Mouse (Mus musculus): ENCODE measurements at regions not wholly inside any gene's neighbourhood (a gene's known extent, or its start where the extent isn't known, plus 50 kb on each side); places are given as distances from the start of the nearest gene placed in this dataset.

DNA sequence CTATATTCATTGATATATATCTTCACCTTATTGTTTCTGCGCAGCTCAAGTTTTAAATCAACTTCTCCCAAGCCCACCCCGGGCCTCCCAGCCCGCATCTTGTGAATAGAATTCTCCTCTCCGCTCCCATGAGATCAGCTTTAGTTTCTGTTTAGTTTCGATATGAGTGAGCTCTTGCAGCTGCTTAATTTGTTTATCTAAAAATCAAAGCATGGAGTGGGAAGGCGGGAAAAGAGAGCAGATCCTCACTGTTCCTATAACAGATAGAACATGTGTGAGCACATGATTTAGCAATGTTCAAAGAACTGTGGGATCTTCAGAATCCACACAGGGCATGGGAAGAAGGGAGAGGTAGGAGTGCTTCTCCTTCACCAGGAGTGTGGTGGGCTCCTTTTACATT lies 117.6 kb upstream of the Adamts3 start:
- H3K9me3 ChIP-seq (replicated peaks): no peaks in the 10 kb centered on the region

DNA sequence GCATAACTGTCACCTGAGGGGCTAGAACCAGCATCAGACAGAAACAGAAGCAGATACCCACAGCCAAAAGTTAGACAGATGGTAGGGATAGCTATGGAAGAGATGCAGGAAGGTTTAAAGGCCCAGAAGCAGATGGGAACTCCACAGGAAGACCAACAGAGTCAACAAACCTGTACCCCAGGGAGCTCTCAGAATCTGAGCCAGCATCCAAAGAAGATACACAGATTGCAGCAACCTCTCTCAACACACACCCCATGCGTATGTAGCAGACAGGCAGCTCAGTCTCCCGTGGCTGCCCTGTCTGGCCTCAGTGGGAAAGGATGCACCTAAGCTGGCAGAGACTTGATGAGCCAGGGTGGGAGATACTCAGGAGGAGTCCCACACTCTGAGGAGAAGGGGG lies 108.4 kb upstream of the Adamts3 start:
- H3K9me3 ChIP-seq (replicated peaks): no peaks in the 10 kb centered on the region
- H3K9ac ChIP-seq: no peak overlapping the region
- no peaks in the 10 kb centered on the region for H3K4me1 ChIP-seq
- no peak for ATAC-seq (ENCODE audit: low FRiP score)
- H3K4me2 ChIP-seq (replicated peaks): no peak overlapping the region
- H3K27ac ChIP-seq: no peak overlapping the region
- no peaks in the 10 kb centered on the region for H3K36me3 ChIP-seq
- H3K27me3 ChIP-seq: no peaks in the 10 kb centered on the region
- no peak overlapping the region for H3K4me3 ChIP-seq
- 67% methylated on average over 2 of the region's 2 CpGs for WGBS

More for the DNA sequence above, 117.6 kb upstream of the Adamts3 start:
- Histone ChIP-seq H3K27me3 (no peaks in the 10 kb centered on the region), H3K27ac (no peak overlapping the region), H3K4me1 (no peaks in the 10 kb centered on the region), H3K9ac (no peak overlapping the region), H3K4me2 (replicated peaks) (no peak overlapping the region), H3K36me3 (no peaks in the 10 kb centered on the region), H3K4me3 (no peak overlapping the region)
- WGBS: 88% methylated on average over 6 of the region's 6 CpGs
- no peak for ATAC-seq (ENCODE audit: low FRiP score)

DNA sequence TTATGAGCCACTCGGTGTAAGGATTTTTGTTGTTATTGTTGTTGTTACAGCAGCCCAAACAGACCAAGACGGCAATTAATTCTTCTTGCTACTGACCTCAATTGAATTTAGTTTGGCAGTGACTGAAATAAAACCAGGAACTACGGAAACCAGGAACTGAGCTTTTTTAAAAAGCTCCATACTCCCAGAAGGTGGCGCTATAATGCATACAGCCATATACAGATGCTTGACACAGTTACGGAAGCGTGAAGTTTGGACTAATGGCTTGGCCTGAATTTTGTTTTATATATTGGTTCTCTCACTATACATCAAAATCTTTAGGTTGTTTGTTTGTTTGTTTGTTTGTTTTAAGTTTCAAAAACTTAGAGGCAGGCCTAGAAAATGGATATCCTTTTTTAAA lies 98.5 kb upstream of the Adamts3 start:
- no peaks in the 10 kb centered on the region for H3K4me1 ChIP-seq
- H3K4me2 ChIP-seq (replicated peaks): no peak overlapping the region
- H3K27me3 ChIP-seq: no peaks in the 10 kb centered on the region
- no peak overlapping the region for H3K27ac ChIP-seq
- H3K36me3 ChIP-seq: no peaks in the 10 kb centered on the region
- no peak overlapping the region for H3K4me3 ChIP-seq
- no peaks in the 10 kb centered on the region for H3K9me3 ChIP-seq (replicated peaks)
- no peak for ATAC-seq (ENCODE audit: low FRiP score)
- 65% methylated on average over 6 of the region's 6 CpGs for WGBS
- H3K9ac ChIP-seq: no peak overlapping the region

DNA sequence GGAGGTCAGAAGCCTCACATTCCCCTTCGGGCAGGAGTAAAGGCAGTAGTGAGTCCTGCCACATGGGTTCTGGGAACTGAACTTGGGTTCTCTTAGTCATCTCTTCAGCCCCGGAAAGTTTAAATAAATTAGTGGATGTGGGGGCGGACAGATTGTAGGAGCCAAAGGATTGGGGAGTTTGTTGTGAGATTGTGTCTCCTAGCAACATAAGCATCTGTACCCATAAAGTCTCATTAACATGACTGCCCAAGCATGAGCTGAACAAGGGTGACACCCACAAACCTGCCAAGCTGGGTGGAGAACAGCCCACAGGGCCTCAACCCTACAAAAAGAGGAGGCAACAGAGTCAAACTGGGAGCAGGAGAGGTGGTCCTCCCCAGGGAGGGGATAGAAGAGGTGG lies 97.1 kb upstream of the Adamts3 start:
- Histone ChIP-seq H3K4me3 (no peak overlapping the region), H3K36me3 (no peaks in the 10 kb centered on the region), H3K27ac (no peak overlapping the region), H3K9ac (no peak overlapping the region), H3K4me1 (no peaks in the 10 kb centered on the region), H3K4me2 (replicated peaks) (no peak overlapping the region), H3K9me3 (replicated peaks) (no peaks in the 10 kb centered on the region), H3K27me3 (no peaks in the 10 kb centered on the region)
- WGBS: 85% methylated on average over 3 of the region's 3 CpGs
- ATAC-seq (ENCODE audit: low FRiP score): no peak

DNA sequence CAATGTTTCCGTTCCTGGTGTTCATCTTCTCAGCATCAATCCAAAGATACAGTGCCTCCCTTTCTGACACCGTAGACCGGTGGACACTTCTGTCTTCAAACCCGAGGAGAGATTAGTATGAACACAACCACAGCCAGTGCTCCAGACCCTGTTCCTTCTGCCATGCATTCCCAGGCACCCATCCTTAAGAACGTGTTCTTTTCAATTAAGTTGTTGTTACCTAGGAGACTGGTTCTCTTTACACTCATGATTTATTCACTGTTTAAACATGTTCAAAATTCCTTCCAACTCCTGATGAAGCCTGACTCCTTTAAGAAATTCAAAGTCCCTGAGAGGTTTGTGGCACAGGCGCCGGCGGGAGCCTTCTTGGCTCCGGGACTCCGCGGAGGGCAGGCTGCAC lies 69.5 kb upstream of the Adamts3 start:
- Histone ChIP-seq H3K9me3 (replicated peaks) (no peaks in the 10 kb centered on the region), H3K27ac (no peak overlapping the region), H3K27me3 (no peaks in the 10 kb centered on the region), H3K4me3 (no peak overlapping the region), H3K9ac (no peak overlapping the region), H3K36me3 (no peaks in the 10 kb centered on the region), H3K4me2 (replicated peaks) (no peak overlapping the region), H3K4me1 (no peaks in the 10 kb centered on the region)
- 89% methylated on average over 11 of the region's 11 CpGs for WGBS
- no peak for ATAC-seq (ENCODE audit: low FRiP score)

DNA sequence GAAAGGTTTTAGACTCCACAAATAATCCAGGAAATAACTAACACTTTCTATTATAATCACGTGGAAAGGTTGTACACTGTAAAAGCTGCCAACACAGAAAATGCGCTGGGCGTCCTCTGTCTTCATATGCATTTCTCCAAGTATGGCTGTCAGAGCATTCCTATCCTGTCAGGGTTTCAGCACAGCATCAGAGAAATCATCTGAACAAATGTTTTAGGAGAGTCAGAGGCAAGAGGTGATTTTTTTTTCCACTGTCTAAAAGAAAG lies 62.5 kb upstream of the Adamts3 start:
- Histone ChIP-seq H3K27ac (no peak overlapping the region), H3K9me3 (replicated peaks) (0 out of 2 replicates have a peak, but pooled peaks cover 3% of the 10 kb centered on the region), H3K36me3 (no peaks in the 10 kb centered on the region), H3K4me1 (0 out of 2 replicates have a peak, but pooled peaks cover 4% of the 10 kb centered on the region), H3K27me3 (no peaks in the 10 kb centered on the region), H3K9ac (no peak overlapping the region), H3K4me2 (replicated peaks) (no peak overlapping the region), H3K4me3 (no peak overlapping the region)
- ATAC-seq (ENCODE audit: low FRiP score): no peak
- 78% methylated on average over 3 of the region's 3 CpGs for WGBS

DNA sequence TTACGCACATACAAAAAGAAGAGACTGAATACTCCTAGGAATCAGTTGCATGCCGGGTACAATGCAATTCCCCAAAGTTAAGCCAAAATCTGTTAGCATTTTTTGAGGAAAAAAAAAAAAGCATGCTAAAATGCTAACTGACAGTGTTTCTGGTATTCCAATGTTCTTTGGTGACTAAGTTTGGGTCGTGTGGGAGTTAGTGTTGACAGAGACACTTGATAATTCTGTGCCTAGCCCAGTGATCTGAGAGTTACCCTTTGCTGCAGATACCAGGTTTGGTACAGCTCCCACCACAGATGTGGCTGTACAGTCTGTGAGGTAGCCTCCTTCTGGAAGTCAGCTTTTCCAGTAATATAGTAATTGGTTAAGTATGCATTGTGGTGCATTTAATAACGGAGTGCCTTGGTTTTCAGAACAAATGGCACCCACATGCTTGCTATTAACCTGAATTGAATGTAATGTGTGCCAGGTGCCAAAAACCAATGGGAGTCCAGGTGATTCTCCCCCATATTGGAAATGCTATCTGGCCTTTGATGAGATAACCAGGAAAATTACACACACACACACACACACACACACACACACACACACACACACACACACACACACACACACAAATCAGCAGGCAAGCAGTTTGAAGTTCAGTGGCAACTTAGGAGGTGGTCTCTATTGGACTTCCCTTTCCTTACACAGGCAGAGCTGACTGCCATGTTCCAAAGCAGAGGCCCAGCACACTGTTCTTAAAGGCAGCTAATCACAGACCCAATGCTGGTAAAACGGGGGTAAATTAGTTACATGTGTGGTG lies 61.9 kb upstream of the Adamts3 start:
- no peak for ATAC-seq (ENCODE audit: low FRiP score)
- Histone ChIP-seq H3K4me2 (replicated peaks) (no peak overlapping the region), H3K36me3 (no peaks in the 10 kb centered on the region), H3K9ac (no peak overlapping the region), H3K27ac (no peak overlapping the region), H3K9me3 (replicated peaks) (0 out of 2 replicates have a peak, but pooled peaks cover 3% of the 10 kb centered on the region), H3K27me3 (no peaks in the 10 kb centered on the region), H3K4me1 (0 out of 2 replicates have a peak, but pooled peaks cover 4% of the 10 kb centered on the region), H3K4me3 (no peak overlapping the region)
- WGBS: 80% methylated on average over 5 of the region's 5 CpGs

DNA sequence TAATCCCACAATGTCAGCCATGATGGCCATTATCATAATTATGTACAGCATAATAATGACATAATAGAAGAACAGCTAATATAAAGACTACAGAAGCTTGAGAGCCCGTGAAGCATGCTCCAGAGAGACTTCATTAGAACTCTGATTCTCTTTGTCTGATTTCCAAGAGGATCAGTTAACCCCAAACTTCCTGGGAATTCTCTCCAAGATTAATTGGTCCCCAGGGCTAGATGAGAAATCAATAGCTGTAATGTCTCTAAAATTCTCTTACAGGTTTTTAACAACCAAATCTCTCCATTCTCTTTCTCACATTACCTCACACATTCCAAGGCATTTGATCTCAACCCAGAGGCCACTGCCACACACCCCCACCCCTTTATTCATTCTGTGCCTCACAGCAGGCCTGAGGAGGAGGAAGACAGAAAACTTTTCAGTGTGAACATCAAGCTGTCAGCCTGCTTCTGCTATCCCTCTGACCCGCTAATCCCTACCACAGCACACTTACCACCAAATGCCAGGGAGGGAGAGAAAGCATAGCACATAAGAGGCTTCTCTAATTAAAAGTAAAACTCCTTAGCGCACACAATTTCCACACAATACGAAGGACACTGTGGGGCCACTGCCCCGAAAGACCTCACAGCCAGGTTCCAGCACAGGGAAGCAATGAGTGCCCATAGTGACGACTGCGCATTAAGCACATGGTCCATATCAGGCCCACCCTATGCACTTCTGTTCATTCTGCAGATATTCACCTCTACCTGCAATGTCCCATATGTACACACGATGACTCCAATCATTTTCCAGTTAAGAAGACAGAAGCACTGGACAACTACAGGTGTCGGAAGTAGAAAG lies 60.4 kb upstream of the Adamts3 start:
- Histone ChIP-seq H3K36me3 (no peaks in the 10 kb centered on the region), H3K9me3 (replicated peaks) (0 out of 2 replicates have a peak, but pooled peaks cover 3% of the 10 kb centered on the region), H3K9ac (no peak overlapping the region), H3K27me3 (no peaks in the 10 kb centered on the region), H3K4me1 (0 out of 2 replicates have a peak, but pooled peaks cover 4% of the 10 kb centered on the region), H3K4me2 (replicated peaks) (no peak overlapping the region), H3K4me3 (no peak overlapping the region), H3K27ac (no peak overlapping the region)
- peak; percentile 26; the same call in 1 of the 2 replicates for ATAC-seq (ENCODE audit: low FRiP score)
- 50% methylated on average over 9 of the region's 9 CpGs for WGBS

DNA sequence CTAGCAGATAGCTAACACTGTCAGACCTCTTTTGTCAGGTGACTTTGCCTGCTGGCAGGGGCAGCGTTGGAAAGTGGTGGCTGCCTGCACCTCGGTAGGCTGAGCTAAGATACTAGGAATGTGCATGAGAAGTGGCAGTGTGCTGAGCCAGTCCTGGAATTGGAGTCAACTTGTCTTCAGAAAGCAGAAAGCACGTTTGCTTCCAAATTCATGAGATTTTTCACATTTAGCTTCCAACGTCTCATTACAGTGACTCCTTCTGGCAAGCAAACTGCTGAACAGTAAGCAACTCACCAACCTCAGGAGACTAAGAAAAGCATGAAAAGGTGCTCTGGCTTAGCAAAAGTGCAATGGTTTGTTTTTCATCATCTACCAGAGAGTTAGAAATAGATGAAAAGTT lies 59.1 kb upstream of the Adamts3 start:
- Histone ChIP-seq H3K9ac (no peak overlapping the region), H3K4me2 (replicated peaks) (no peak overlapping the region), H3K36me3 (no peaks in the 10 kb centered on the region), H3K4me3 (no peak overlapping the region), H3K27ac (no peak overlapping the region), H3K4me1 (0 out of 2 replicates have a peak, but pooled peaks cover 4% of the 10 kb centered on the region), H3K9me3 (replicated peaks) (0 out of 2 replicates have a peak, but pooled peaks cover 3% of the 10 kb centered on the region), H3K27me3 (no peaks in the 10 kb centered on the region)
- 52% methylated on average over 4 of the region's 4 CpGs for WGBS
- no peak for ATAC-seq (ENCODE audit: low FRiP score)

DNA sequence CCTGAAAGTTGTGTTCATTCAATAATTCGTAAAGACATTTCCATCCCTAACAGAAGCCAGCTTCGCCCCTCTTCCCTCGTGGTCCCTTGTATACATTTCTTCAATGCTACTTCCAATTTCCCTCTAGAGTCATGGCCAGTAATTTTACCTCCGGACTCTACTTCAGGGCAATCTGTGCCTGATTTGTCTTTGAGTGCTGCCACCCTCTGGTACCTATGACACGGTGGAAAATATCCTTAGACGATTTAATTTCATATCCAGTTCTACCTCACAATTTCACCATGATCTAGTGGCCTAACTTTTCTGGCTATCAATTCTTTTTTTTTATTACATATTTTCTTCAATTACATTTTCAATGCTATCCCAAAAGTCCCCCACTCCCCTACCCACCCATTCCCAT lies 49.9 kb upstream of the Adamts3 start:
- H3K9ac ChIP-seq: no peak overlapping the region

More for the DNA sequence above, 49.9 kb upstream of the Adamts3 start:
- H3K4me2 ChIP-seq (replicated peaks): no peak overlapping the region
- no peaks in the 10 kb centered on the region for H3K4me1 ChIP-seq
- no peaks in the 10 kb centered on the region for H3K36me3 ChIP-seq
- no peaks in the 10 kb centered on the region for H3K27me3 ChIP-seq
- no peak overlapping the region for H3K4me3 ChIP-seq
- no peaks in the 10 kb centered on the region for H3K9me3 ChIP-seq (replicated peaks)
- no peak overlapping the region for H3K27ac ChIP-seq
- no peak for ATAC-seq (ENCODE audit: low FRiP score)
- 84% methylated on average over 6 of the region's 6 CpGs for WGBS

Measured in hindbrain, embryonic 12.5 days (tissue).